Mouse (Mus musculus) thymus, adult 2 months (tissue): Measurements from ENCODE around the gene Efemp2. TPM values are rescaled to one million over a fixed set of nuclear protein-coding genes. Genes with fewer than 3 reads are reported as not detected.

Source experiments
- DNase-seq: peaks from one replicate; pipeline ENCODE4 v3.0.0; 2021
- H3K27ac ChIP-seq: fragments of 200-500 bp; 2 replicates; pipeline ENCODE4 v1.5.1; 2012; ENCODE audit warnings: low read length, control low read depth; ENCODE audit not compliant: control insufficient read depth, insufficient read depth
- H3K27me3 ChIP-seq: fragments of 200-500 bp; 2 replicates; pipeline ENCODE4 v1.6.1; 2012; ENCODE audit warnings: mild to moderate bottlenecking, low read length, moderate library complexity, mixed read lengths; ENCODE audit not compliant: control insufficient read depth, insufficient read depth
- H3K36me3 ChIP-seq: fragments of 200-500 bp; 2 replicates; pipeline ENCODE4 v1.6.1; 2012; ENCODE audit warnings: mild to moderate bottlenecking, low read length, moderate library complexity; ENCODE audit not compliant: control insufficient read depth, insufficient read depth
- H3K4me1 ChIP-seq: fragments of 200-500 bp; replicated peaks from 2 replicates; pipeline ENCODE4 v1.6.1; 2012; ENCODE audit warnings: low read length; ENCODE audit not compliant: control insufficient read depth, insufficient read depth
- H3K4me3 ChIP-seq: fragments of 200-500 bp; 2 replicates; pipeline ENCODE4 v1.5.1; 2012; ENCODE audit warnings: mild to moderate bottlenecking, low read length, control low read depth, moderate library complexity; ENCODE audit not compliant: control insufficient read depth, insufficient read depth
- CTCF ChIP-seq: fragments of 200-500 bp; IDR thresholded peaks from 2 replicates; pipeline ENCODE4 v1.5.1; 2012; ENCODE audit warnings: mild to moderate bottlenecking, control low read depth, low read length, moderate library complexity, borderline replicate concordance; ENCODE audit not compliant: control insufficient read depth, poor library complexity, insufficient read depth; ENCODE audit errors: extremely low read depth
- POLR2A ChIP-seq: fragments of 200-500 bp; IDR thresholded peaks from 2 replicates; pipeline ENCODE4 v1.6.1; 2012; ENCODE audit warnings: mild to moderate bottlenecking, low read length, control low read depth, moderate library complexity; ENCODE audit not compliant: control insufficient read depth, poor library complexity, insufficient read depth; ENCODE audit errors: extremely low read depth
- WGBS: fragments of 180-500 bp; shearing (Covaris S2); methylation state at CpG from one replicate; pipeline ENCODE4 v1.1.7; 2018; 5-methylcytosine and 5-hydroxymethylcytosine counted together
- polyA plus RNA-seq: library from polyadenylated mRNA; depleted of rRNA; stranded (reverse); fragments of >200 nt; gene quantifications from 2 replicates; pipeline ENCODE4 v1.2.3, GENCODE M21; 2012

Gene Efemp2
- polyA plus RNA-seq, 1 experiment, result 21.6 TPM

- 94% methylated on average over 18 of the region's 18 CpGs for WGBS
Observed at GRCm38 (mm10) chr19:5477668-5478300, 4.0 kb downstream of the Efemp2 start.

DNA sequence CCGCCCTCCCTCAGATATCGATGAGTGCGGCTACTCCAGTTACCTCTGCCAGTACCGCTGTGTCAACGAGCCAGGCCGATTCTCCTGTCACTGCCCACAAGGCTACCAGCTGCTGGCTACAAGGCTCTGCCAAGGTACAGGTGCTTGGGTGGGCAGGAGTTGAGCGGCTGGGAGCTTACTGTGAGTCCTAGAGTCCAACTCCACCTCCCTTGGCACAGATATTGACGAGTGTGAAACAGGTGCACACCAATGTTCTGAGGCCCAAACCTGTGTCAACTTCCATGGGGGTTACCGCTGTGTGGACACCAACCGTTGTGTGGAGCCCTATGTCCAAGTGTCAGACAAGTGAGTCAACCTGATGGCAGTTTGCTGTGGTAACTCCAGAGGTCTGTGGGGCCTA, 6.3 kb downstream of the Efemp2 start:
- Histone ChIP-seq H3K36me3 (0 out of 2 replicates have a peak, but pooled peaks cover 15% of the 10 kb centered on the region), H3K4me3 (no peak overlapping the region), H3K27ac (no peak overlapping the region), H3K4me1 (peaks cover 8% of the 10 kb centered on the region), H3K27me3 (no peaks in the 10 kb centered on the region)
- 93% methylated on average over 10 of the region's 10 CpGs for WGBS
- no peak for TF ChIP-seq POLR2A
- no peak for TF ChIP-seq CTCF
- no peak for DNase-seq

More at GRCm38 (mm10) chr19:5477668-5478300, 4.0 kb downstream of the Efemp2 start:
- Histone ChIP-seq H3K4me3 (no peak overlapping the region), H3K4me1 (peaks cover 11% of the 10 kb centered on the region), H3K36me3 (0 out of 2 replicates have a peak, but pooled peaks cover 3% of the 10 kb centered on the region), H3K27ac (no peak overlapping the region), H3K27me3 (peaks cover 5% of the 10 kb centered on the region)
- no peak for TF ChIP-seq POLR2A
- no peak for TF ChIP-seq CTCF
- DNase-seq, result no peak

DNA sequence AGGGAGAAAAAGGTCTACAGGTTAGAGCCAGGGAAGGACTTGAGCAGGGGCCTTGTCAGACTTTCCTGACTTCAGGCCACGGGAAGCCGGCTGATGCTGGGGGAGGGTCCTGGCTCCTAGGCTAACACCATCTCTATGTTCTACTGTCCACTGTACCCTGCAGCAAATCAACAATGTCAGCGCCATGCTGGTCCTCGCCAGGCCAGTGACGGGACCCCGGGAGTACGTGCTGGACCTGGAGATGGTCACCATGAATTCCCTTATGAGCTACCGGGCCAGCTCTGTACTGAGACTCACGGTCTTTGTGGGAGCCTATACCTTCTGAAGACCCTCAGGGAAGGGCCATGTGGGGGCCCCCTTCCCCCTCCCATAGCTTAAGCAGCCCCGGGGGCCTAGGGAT, 7.6 kb downstream of the Efemp2 start:
- Histone ChIP-seq H3K36me3 (peaks cover 20% of the 10 kb centered on the region; the same call in 1 of the 2 replicates), H3K4me3 (no peak overlapping the region), H3K27ac (no peak overlapping the region), H3K27me3 (no peaks in the 10 kb centered on the region), H3K4me1 (peaks cover 10% of the 10 kb centered on the region)
- 93% methylated on average over 10 of the region's 10 CpGs for WGBS
- no peak for TF ChIP-seq POLR2A
- no peak for TF ChIP-seq CTCF
- DNase-seq, result no peak

- no peaks in the 10 kb centered on the region for H3K27me3 ChIP-seq
- peaks cover 19% of the 10 kb centered on the region for H3K4me1 ChIP-seq
- DNase-seq, result no peak
- no peak overlapping the region for H3K4me3 ChIP-seq
- peaks cover 20% of the 10 kb centered on the region; the same call in 1 of the 2 replicates for H3K36me3 ChIP-seq
- 95% methylated on average over 19 of the region's 19 CpGs for WGBS
- H3K27ac ChIP-seq, result no peak overlapping the region
- TF ChIP-seq CTCF (no peak), POLR2A (no peak)
Observed at GRCm38 (mm10) chr19:5483386-5484359, 9.9 kb downstream of the Efemp2 start.

DNA sequence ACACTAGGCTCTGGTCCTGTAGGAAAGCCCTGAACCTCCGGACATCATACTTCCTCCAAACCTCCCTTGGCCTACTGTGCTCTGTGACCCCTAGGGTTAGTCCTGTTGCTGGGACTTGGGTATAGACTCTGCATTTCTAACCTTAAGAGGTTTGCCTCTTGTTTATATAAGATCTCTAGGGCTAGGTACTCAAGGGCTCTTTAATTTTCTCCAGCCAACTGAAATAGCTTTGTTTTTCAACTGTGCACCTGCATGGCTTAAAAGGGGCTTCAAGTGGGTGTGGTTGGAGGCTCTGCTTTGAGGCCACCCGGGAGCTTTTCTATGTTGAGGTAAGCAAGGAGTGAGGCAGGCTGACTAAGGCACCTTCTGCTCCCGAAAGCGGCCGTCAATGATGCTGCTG, 10.7 kb downstream of the Efemp2 start:
- no peak overlapping the region for H3K4me3 ChIP-seq
- no peak for DNase-seq
- H3K36me3 ChIP-seq, result peaks cover 20% of the 10 kb centered on the region; the same call in 1 of the 2 replicates
- WGBS, result 67% methylated on average over 5 of the region's 5 CpGs
- no peak for TF ChIP-seq POLR2A
- no peak for TF ChIP-seq CTCF
- H3K4me1 ChIP-seq, result peaks cover 21% of the 10 kb centered on the region
- H3K27ac ChIP-seq, result no peak overlapping the region
- no peaks in the 10 kb centered on the region for H3K27me3 ChIP-seq

GRCm38 (mm10) chr19:5485371-5485770, 11.6 kb downstream of the Efemp2 start:
- DNase-seq, result no peak
- H3K36me3 ChIP-seq, result peaks cover 20% of the 10 kb centered on the region; the same call in 1 of the 2 replicates
- peaks cover 23% of the 10 kb centered on the region for H3K4me1 ChIP-seq
- H3K4me3 ChIP-seq, result no peak overlapping the region
- H3K27ac ChIP-seq, result no peak overlapping the region
- 96% methylated on average over 8 of the region's 8 CpGs for WGBS
- no peaks in the 10 kb centered on the region for H3K27me3 ChIP-seq
- TF ChIP-seq CTCF, result no peak
- no peak for TF ChIP-seq POLR2A
